Mouse (Mus musculus) stomach, postnatal 0 days (tissue): Measurements from ENCODE around the gene Tmco4. TPM values are rescaled to one million over a fixed set of nuclear protein-coding genes. Genes with fewer than 3 reads are reported as not detected.
"Not testable (repeated sequence)": the region's sequence is repeated elsewhere in the genome, so short reads cannot be mapped to it uniquely, and the experiment has no call there.

Source experiments
- ATAC-seq: fragments of 200-750 bp; cut with Nextera tagmentation; 2 replicates; pipeline ENCODE4 v1.8.0; 2017; ENCODE audit not compliant: low FRiP score, low TSS enrichment
- DNase-seq: peaks from one replicate; pipeline ENCODE4 v3.0.0-alpha.2; 2016; ENCODE audit warnings: low spot score
- H3K27ac ChIP-seq: fragments of 300-500 bp; sonication (generic); replicated peaks from 2 replicates; pipeline ENCODE4 v1.5.1; 2014; ENCODE audit warnings: mild to moderate bottlenecking, control low read depth
- H3K27me3 ChIP-seq: fragments of 300-500 bp; sonication (generic); 2 replicates; pipeline ENCODE4 v1.6.1; 2014; ENCODE audit warnings: low read length; ENCODE audit not compliant: control insufficient read depth, insufficient read depth
- H3K36me3 ChIP-seq: fragments of 300-500 bp; sonication (generic); 2 replicates; pipeline ENCODE4 v1.6.1; 2014; ENCODE audit warnings: low read length, mixed read lengths; ENCODE audit not compliant: control insufficient read depth, insufficient read depth
- H3K4me1 ChIP-seq: fragments of 300-500 bp; sonication (generic); replicated peaks from 2 replicates; pipeline ENCODE4 v1.6.1; 2014; ENCODE audit warnings: antibody characterized with exemption; ENCODE audit not compliant: control insufficient read depth, insufficient read depth
- H3K4me2 ChIP-seq: fragments of 300-500 bp; sonication (generic); replicated peaks from 2 replicates; pipeline ENCODE4 v1.6.1; 2014; ENCODE audit warnings: low read depth, mild to moderate bottlenecking, control low read depth, moderate library complexity
- H3K4me3 ChIP-seq: fragments of 300-500 bp; sonication (generic); 2 replicates; pipeline ENCODE4 v1.5.1; 2014; ENCODE audit warnings: low read depth, low read length, control low read depth
- H3K9ac ChIP-seq: fragments of 300-500 bp; sonication (generic); 2 replicates; pipeline ENCODE4 v1.6.1; 2014; ENCODE audit warnings: mild to moderate bottlenecking, low read length, control low read depth, mixed read lengths
- H3K9me3 ChIP-seq: fragments of 300-500 bp; sonication (generic); 2 replicates; pipeline ENCODE4 v1.6.1; 2016; ENCODE audit warnings: low read length; ENCODE audit not compliant: control insufficient read depth
- CTCF ChIP-seq: IDR thresholded peaks from 2 replicates; pipeline ENCODE4 v1.5.1; 2016; ENCODE audit warnings: antibody characterized with exemption, low read depth, mild to moderate bottlenecking, moderate library complexity
- EP300 ChIP-seq: optimal IDR thresholded peaks from 2 replicates; pipeline ENCODE3; 2016; ENCODE audit warnings: antibody characterized with exemption
- WGBS: fragments of 180-500 bp; shearing (Covaris S2); extraction: QIAGEN DNeasy Blood & Tissue Kit; methylation state at CpG from one replicate; pipeline ENCODE4 v1.1.7; 2014; 5-methylcytosine and 5-hydroxymethylcytosine counted together
- polyA plus RNA-seq: library from polyadenylated mRNA; unstranded; fragments of >200 nt; fragmentation: Nextera tagmentation; extraction: Ambion mirVana; gene quantifications from 2 replicates; pipeline ENCODE4 v1.2.1, GENCODE M21; 2015

Gene Tmco4
- polyA plus RNA-seq, 1 experiment from 2014 or later = 10.8 TPM

DNA sequence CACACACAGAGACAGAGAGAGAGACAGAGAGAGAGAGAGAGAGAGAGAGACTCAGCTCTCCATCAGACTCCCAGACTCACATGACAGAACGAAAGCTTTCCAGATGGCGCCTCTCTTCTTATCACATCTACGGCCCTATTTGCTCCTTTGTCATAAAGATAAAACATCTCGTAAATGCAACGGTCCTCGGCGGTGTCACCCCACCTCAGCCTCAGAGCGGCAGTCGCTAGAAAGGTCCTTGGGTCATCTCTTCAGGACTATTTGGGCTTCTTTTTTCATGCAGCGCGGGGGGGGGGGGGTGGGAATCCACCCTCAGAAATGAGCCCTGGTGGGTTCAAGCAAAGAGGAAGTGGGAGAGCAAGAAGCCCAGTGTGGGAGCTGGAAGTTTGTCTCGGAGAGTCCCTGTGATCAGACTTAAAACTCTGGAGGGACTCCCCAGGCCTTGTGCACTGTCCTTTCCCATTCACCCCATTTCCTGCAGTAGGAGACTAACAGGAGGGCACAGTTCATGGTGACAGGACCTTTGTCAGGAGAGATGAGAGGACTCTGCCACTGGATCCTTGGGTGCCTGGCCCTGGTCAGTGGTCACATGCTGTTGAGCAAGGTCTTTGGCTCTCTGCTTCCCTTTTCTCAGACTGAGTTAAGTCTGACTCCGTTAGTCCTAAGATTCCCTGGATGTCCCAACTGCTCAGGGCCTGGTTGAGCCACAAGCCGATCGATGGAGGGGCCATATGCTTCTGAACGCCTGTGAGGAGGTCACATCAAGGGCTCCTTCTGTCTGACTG is 3.7 kb upstream of the Tmco4 start:
- no peak overlapping the region for H3K9ac ChIP-seq
- WGBS = 49% methylated on average over 16 of the region's 16 CpGs
- TF ChIP-seq CTCF (no peak), EP300 (no peak)
- H3K4me2 ChIP-seq = peak overlapping the region; percentile 57
- no peak overlapping the region; the same call in 1 of the 2 replicates for H3K4me3 ChIP-seq
- H3K27ac ChIP-seq = peak overlapping the region; percentile 45
- DNase-seq (no peak), ATAC-seq (no peak)
- no peaks in the 10 kb centered on the region for H3K9me3 ChIP-seq
- no peaks in the 10 kb centered on the region for H3K36me3 ChIP-seq
- H3K4me1 ChIP-seq = peaks cover 3% of the 10 kb centered on the region; the same call in 1 of the 2 replicates
- H3K27me3 ChIP-seq = no peaks in the 10 kb centered on the region

DNA sequence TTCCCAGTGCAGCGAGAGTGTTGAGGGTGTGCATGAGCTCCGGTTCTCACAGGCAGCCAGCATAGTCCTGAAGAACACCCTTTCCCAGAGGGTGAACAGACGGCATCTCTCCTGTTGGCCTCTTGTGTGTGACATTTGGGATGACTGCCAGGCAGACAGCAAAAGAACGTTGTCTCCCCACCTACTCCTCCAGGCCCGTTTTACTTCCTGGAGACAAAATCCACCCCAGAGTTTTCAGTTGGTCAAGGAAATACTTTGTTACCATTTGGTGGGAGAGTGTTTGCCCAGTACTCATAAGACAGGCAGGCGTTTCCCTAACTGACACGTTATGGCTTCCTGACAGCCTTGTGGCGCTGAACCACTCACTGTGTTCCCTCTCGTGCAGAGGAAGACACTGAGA is 3.0 kb upstream of the Tmco4 start:
- TF ChIP-seq CTCF (no peak), EP300 (no peak)
- WGBS = 30% methylated on average over 9 of the region's 9 CpGs

DNA sequence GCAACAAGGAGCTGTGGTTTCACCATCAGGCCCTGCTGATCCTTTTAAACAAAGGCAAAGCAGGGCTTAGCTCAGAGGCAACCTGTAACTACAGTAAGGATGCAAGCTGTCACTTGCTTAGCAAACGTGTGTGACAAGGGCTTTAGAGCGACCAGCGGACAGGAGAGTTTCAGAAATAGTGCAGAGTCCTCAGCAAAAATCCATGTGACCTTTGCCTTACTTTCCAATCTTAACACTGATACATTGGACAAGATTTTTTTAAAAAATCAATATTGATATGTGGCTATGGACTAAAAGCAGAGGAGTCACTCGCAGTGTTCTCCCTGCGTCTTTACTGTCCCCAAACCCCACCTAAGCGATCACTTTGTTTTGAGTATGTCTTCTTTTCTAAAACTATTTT is 1.3 kb upstream of the Tmco4 start:
- Histone ChIP-seq H3K36me3 (no peaks in the 10 kb centered on the region), H3K4me3 (no peak overlapping the region), H3K27me3 (no peaks in the 10 kb centered on the region), H3K27ac (peak overlapping the region; percentile 50; the same call in 1 of the 2 replicates), H3K4me1 (peaks cover 3% of the 10 kb centered on the region; the same call in 1 of the 2 replicates), H3K9ac (no peak overlapping the region), H3K9me3 (no peaks in the 10 kb centered on the region), H3K4me2 (no peak overlapping the region)
- WGBS = 78% methylated on average over 6 of the region's 6 CpGs
- DNase-seq (no peak), ATAC-seq (no peak)
- TF ChIP-seq EP300 (no peak), CTCF (no peak)

More for the DNA sequence above, 3.0 kb upstream of the Tmco4 start:
- no peaks in the 10 kb centered on the region for H3K27me3 ChIP-seq
- no peak for ATAC-seq
- no peaks in the 10 kb centered on the region for H3K36me3 ChIP-seq
- H3K27ac ChIP-seq = peak overlapping the region; percentile 45
- no peak overlapping the region; the same call in 1 of the 2 replicates for H3K4me2 ChIP-seq
- DNase-seq = no peak
- H3K4me1 ChIP-seq = peaks cover 3% of the 10 kb centered on the region; the same call in 1 of the 2 replicates
- no peaks in the 10 kb centered on the region for H3K9me3 ChIP-seq
- H3K4me3 ChIP-seq = no peak overlapping the region
- no peak overlapping the region for H3K9ac ChIP-seq

DNA sequence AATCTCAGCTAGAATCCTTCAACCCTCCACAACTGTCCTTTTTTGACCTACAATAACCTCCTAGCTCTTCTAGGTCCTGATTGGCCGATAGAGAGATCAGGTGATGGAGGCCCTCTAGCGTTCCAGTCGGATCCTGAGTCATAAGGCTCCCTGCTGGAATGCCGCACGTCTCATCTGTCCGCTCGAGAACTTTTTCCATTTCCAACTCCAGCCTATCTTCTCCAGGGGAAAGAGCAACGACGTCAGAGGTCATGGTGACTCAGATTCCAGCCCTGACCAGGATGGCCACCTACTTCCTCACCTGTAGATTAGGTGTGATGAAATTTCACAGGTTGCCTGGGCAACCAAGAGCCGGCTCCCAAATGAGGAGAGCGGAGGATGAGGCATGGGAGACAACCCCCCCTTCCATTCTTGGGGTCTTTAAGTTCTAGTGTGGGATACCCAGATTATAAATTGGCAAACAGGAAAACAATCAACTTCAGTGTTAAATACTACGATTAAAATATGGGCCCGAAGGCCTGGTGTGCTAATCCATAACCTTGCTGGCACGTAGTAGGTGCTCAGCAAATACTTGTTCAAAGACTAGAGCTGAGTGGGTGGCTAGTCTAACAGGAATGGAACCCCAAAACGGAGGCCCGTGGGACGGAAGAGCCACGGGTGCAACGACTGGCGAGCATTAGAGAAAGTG is 405 bp upstream of the Tmco4 start:
- Histone ChIP-seq H3K4me2 (peak overlapping the region; percentile 92), H3K36me3 (no peaks in the 10 kb centered on the region), H3K4me1 (peaks cover 3% of the 10 kb centered on the region; the same call in 1 of the 2 replicates), H3K27ac (peak overlapping the region; percentile 98), H3K9ac (peak overlapping the region; percentile 94), H3K4me3 (peak overlapping the region; percentile 64), H3K9me3 (no peaks in the 10 kb centered on the region), H3K27me3 (no peaks in the 10 kb centered on the region)
- WGBS = 9% methylated on average over 20 of the region's 20 CpGs
- peak; percentile 67 for TF ChIP-seq EP300
- peak; percentile 54 for TF ChIP-seq CTCF
- ATAC-seq (peak; percentile 86), DNase-seq (peak; percentile 85)

DNA sequence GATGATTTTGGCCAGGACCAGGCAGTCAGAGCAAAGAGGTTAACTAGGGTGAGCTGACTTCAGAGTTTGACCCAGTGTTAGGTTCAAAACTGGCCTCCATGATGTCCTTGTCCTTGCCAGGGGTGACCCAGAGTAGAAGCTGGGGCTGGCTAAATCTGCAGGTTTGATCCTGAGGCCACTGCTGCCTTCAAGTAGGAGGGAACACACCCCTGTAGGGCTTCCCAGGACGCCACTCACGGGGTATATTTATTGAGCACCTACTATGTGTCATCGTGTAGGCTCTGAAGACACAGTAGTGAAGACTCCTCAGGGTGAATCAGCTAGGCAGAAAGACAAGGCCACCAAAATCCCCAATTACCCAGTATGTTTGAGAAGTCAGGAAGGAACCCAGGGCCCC is 1.0 kb downstream of the Tmco4 start:
- Histone ChIP-seq H3K9ac (peak overlapping the region; percentile 94), H3K4me1 (peaks cover 3% of the 10 kb centered on the region; the same call in 1 of the 2 replicates), H3K27ac (peak overlapping the region; percentile 98), H3K4me2 (peak overlapping the region; percentile 92), H3K27me3 (no peaks in the 10 kb centered on the region), H3K4me3 (peak overlapping the region; percentile 64), H3K9me3 (no peaks in the 10 kb centered on the region), H3K36me3 (no peaks in the 10 kb centered on the region)
- ATAC-seq (0 out of 2 replicates have a peak, but pooled peaks have one; percentile 13), DNase-seq (no peak)
- TF ChIP-seq EP300 = no peak
- no peak for TF ChIP-seq CTCF
- 62% methylated on average over 3 of the region's 3 CpGs for WGBS

DNA sequence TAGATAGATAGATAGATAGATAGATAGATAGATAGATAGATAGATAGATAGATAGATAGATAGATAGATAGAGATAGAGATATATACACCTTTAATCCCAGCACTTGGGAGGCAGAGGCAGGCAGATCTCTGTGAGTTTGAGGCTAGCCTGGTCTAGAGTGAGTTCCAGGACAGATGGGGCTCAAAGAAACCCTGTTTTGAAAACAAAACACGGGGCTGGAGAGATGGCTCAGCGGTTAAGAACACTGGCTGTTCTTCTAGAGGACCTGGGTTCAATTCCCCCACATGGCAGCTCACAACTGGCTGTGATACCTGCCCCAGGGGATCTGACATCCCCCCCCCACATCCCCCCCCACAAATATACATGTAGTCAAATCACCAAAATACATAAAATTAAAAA is 1.9 kb downstream of the Tmco4 start:
- not testable (repeated sequence) for H3K27me3 ChIP-seq, H3K36me3 ChIP-seq, H3K27ac ChIP-seq, ATAC-seq, H3K9ac ChIP-seq, H3K4me3 ChIP-seq, DNase-seq, H3K4me1 ChIP-seq, H3K4me2 ChIP-seq, H3K9me3 ChIP-seq
- 73% methylated on average over 2 of the region's 2 CpGs for WGBS
